Mouse (Mus musculus): Measurements from ENCODE around the gene Sirt7. TPM values are rescaled to one million over a fixed set of nuclear protein-coding genes. Genes with fewer than 3 reads are reported as not detected.

The Sirt7 gene
- total and polyA plus RNA-seq, 3 experiments = 74.4 to 91.3 (median 75.2) TPM

- Histone ChIP-seq H3K9ac (ENCODE audit: insufficient read depth, low read depth) (no peak overlapping the region), H3K36me3 (replicated peaks in 1 of 2; ENCODE audit: control insufficient read depth in 1 of 2, insufficient read depth in 1 of 2, low read length in 1 of 2) (peaks cover 60 to 83% of the 10 kb centered on the region in 2 experiments), H3K4me1 (ENCODE audit: control insufficient read depth in 1 of 2, insufficient read depth in 2 of 2) (peaks cover 20 to 51% of the 10 kb centered on the region in 2 experiments), H3K27ac (ENCODE audit: insufficient read depth, low read depth) (no peak overlapping the region), H3K9me3 (replicated peaks; ENCODE audit: low read length) (no peaks in the 10 kb centered on the region), H3K27me3 (replicated peaks) (no peaks in the 10 kb centered on the region), H3K4me2 (ENCODE audit: insufficient read depth, low read depth, poor library complexity, severe bottlenecking) (no peak overlapping the region), H3K79me2 (replicated peaks; ENCODE audit: control insufficient read depth, extremely low read depth, insufficient read depth, poor library complexity, severe bottlenecking) (peaks cover 19% of the 10 kb centered on the region), H3K4me3 (replicated peaks in 1 of 3; ENCODE audit: low read depth in 2 of 3, low read length in 2 of 3, poor library complexity in 1 of 3) (no peak overlapping the region)
- dilution Hi-C loops (cut with MboI; ENCODE audit: extremely low pct_ligation_motif_present, extremely low pct_unique_long_range_greater_than_20kb, low sequenced_read_pairs) (no loop called here), in situ Hi-C loops (cut with MboI; ENCODE audit: low pct_ligation_motif_present, low pct_unique_long_range_greater_than_20kb, low sequenced_read_pairs) (loop anchor here (10.0 kb wide), 1 partner anchor 62 kb away; no protein-coding TSS in a partner anchor)
- DNase-seq (ENCODE audit: extremely low read depth) = no peak
- TF ChIP-seq NELFE (IDR thresholded peaks at IDR 0.05; ENCODE audit: low read depth, low read length) = no peak
- TF ChIP-seq PAX5 (IDR thresholded peaks at IDR 0.05; ENCODE audit: low read length) = no peak
- no peak for TF ChIP-seq RAD21 (IDR thresholded peaks at IDR 0.05; ENCODE audit: low read depth, low read length)
- TF ChIP-seq MXI1 (IDR thresholded peaks at IDR 0.05; ENCODE audit: low read depth, low read length) = no peak
- TF ChIP-seq ZKSCAN1 (IDR thresholded peaks at IDR 0.05; ENCODE audit: borderline replicate concordance, low read depth, low read length) = no peak
- TF ChIP-seq UBTF (IDR thresholded peaks at IDR 0.05; ENCODE audit: low read depth, low read length) = no peak
- no peak for TF ChIP-seq TCF12 (IDR thresholded peaks at IDR 0.05; ENCODE audit: low read depth, low read length)
- TF ChIP-seq USF1 (IDR thresholded peaks at IDR 0.05; ENCODE audit: low read depth, low read length) = no peak
- TF ChIP-seq ZNF384 (IDR thresholded peaks at IDR 0.05; ENCODE audit: low read depth, low read length) = no peak
- no peak for TF ChIP-seq BHLHE40 (IDR thresholded peaks at IDR 0.05; ENCODE audit: low read depth, low read length)
- TF ChIP-seq CHD1 (IDR thresholded peaks at IDR 0.05; ENCODE audit: low read depth, low read length) = no peak
- no peak for TF ChIP-seq RCOR1 (conservative IDR thresholded peaks at IDR 0.05; ENCODE audit: low read depth, low read length)
- TF ChIP-seq MAX (IDR thresholded peaks at IDR 0.05; ENCODE audit: low read length) = no peak
- TF ChIP-seq ELF1 (IDR thresholded peaks at IDR 0.05; ENCODE audit: low read depth, low read length) = no peak
- no peak for TF ChIP-seq GABPA (IDR thresholded peaks at IDR 0.05; ENCODE audit: insufficient replicate concordance, low read depth, low read length)
- TF ChIP-seq MAZ (IDR thresholded peaks at IDR 0.05; ENCODE audit: low read depth, low read length) = no peak
- TF ChIP-seq MEF2A (IDR thresholded peaks at IDR 0.05; ENCODE audit: borderline replicate concordance, low read depth, low read length) = no peak
- TF ChIP-seq TBP (conservative IDR thresholded peaks at IDR 0.05; ENCODE audit: low read depth, low read length) = no peak
- no peak for TF ChIP-seq MAFK (IDR thresholded peaks at IDR 0.05; ENCODE audit: insufficient replicate concordance, low read length)
- no peak for TF ChIP-seq ZMIZ1 (IDR thresholded peaks at IDR 0.05; ENCODE audit: low read depth, low read length)
Measured at GRCm38 (mm10) chr11:120622805-120623204, 2.2 kb downstream of the Sirt7 start.

DNA sequence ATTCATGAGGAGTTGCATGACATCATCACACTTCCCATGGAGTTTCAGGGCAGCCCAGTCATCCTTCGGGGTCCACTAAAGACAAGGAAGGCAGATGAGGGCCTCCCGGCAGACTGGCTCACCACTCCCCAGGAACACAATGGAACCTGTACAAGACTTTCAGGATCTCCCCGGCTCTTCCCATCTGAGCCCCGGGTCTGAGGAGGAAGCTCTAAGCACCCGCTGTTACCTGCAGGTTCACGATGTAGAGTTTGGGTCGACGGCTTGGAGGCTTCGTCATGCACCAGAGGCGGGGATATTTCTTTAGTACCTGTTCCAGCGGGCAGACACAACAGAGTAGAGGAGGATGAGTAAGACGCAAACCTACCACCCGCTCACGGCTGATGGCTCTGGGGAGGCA is 4.8 kb downstream of the Sirt7 start:
- DNase-seq (ENCODE audit: extremely low read depth) = no peak
- H3K36me3 ChIP-seq (replicated peaks in 1 of 2; ENCODE audit: control insufficient read depth in 1 of 2, insufficient read depth in 1 of 2, low read length in 1 of 2) = peaks cover 52 to 70% of the 10 kb centered on the region in 2 experiments
- no peaks in the 10 kb centered on the region for H3K9me3 ChIP-seq (replicated peaks; ENCODE audit: low read length)
- H3K27ac ChIP-seq (ENCODE audit: insufficient read depth, low read depth) = no peak overlapping the region
- in situ Hi-C loops (cut with MboI; ENCODE audit: low pct_ligation_motif_present, low pct_unique_long_range_greater_than_20kb, low sequenced_read_pairs) = loop anchor here (10.0 kb wide), 1 partner anchor 65 kb away; no protein-coding TSS in a partner anchor
- peaks cover 9 to 44% of the 10 kb centered on the region in 2 experiments for H3K4me1 ChIP-seq (ENCODE audit: control insufficient read depth in 1 of 2, insufficient read depth in 2 of 2)
- H3K79me2 ChIP-seq (replicated peaks; ENCODE audit: control insufficient read depth, extremely low read depth, insufficient read depth, poor library complexity, severe bottlenecking) = peaks cover 41% of the 10 kb centered on the region
- no peak overlapping the region for H3K9ac ChIP-seq (ENCODE audit: insufficient read depth, low read depth)
- no peak overlapping the region for H3K4me3 ChIP-seq (replicated peaks in 1 of 3; ENCODE audit: low read depth in 2 of 3, low read length in 2 of 3, poor library complexity in 1 of 3)
- dilution Hi-C loops (cut with MboI; ENCODE audit: extremely low pct_ligation_motif_present, extremely low pct_unique_long_range_greater_than_20kb, low sequenced_read_pairs) = no loop called here
- H3K4me2 ChIP-seq (ENCODE audit: insufficient read depth, low read depth, poor library complexity, severe bottlenecking) = no peak overlapping the region
- TF ChIP-seq ZKSCAN1 (IDR thresholded peaks at IDR 0.05; ENCODE audit: borderline replicate concordance, low read depth, low read length) (no peak), IRF4 (IDR thresholded peaks at IDR 0.05; ENCODE audit: low read depth, low read length) (no peak), MYC (IDR thresholded peaks at IDR 0.05; ENCODE audit: low read depth, low read length) (no peak), USF1 (IDR thresholded peaks at IDR 0.05; ENCODE audit: low read depth, low read length) (no peak), USF2 (conservative IDR thresholded peaks at IDR 0.05; ENCODE audit: low read depth, low read length) (no peak), E2F4 (IDR thresholded peaks at IDR 0.05; ENCODE audit: insufficient replicate concordance, low read depth, low read length) (no peak), SMC3 (IDR thresholded peaks at IDR 0.05; ENCODE audit: low read depth, low read length) (no peak), CHD2 (IDR thresholded peaks at IDR 0.05; ENCODE audit: low read length) (no peak), POLR2AphosphoS2 (IDR thresholded peaks at IDR 0.05; ENCODE audit: low read depth, low read length) (no peak), CTCF (conservative IDR thresholded peaks at IDR 0.05 in 1 of 2, IDR thresholded peaks at IDR 0.05 in 1 of 2; ENCODE audit: low read depth in 2 of 2, low read length in 2 of 2) (no peak), NELFE (IDR thresholded peaks at IDR 0.05; ENCODE audit: low read depth, low read length) (no peak)
- H3K27me3 ChIP-seq (replicated peaks) = no peaks in the 10 kb centered on the region

Measured in CH12.LX (cell line).